Mouse (Mus musculus): ENCODE measurements around the gene Rab36. TPM values are rescaled to one million over a fixed set of nuclear protein-coding genes. Genes with fewer than 3 reads are reported as not detected.
A peak's percentile ranks its signal among the peaks of the same experiment; 100 is the strongest.

The Rab36 gene
- polyA plus RNA-seq (2021) = 16.3 TPM

GRCm38 (mm10) chr10:75036883-75037379, at the start of gene Rab36:
TSS of gene Rab36 (plus strand) at chr10:75037058.
- ChIA-PET CTCF (interaction anchor here (1.1 to 1.3 kb wide), 2 partner anchors 70 to 119 kb away, joined by 3 to 4 read pairs; partner anchors contain the start of gene Gnaz), POLR2A (no interaction called here)
- ATAC-seq (peak; percentile 98), DNase-seq (ENCODE audit: low read depth, low spot score) (peak; percentile 77)
- TF ChIP-seq CTCF (IDR thresholded peaks at IDR 0.05) = no peak
- in situ Hi-C loops (cut with MboI; ENCODE audit: low pct_unique_long_range_greater_than_20kb) = no loop called here
- no peaks in the 10 kb centered on the region for H3K27me3 ChIP-seq

GRCm38 (mm10) chr10:74987698-74988470, 49.0 kb upstream of the Rab36 start:
- in situ Hi-C loops (cut with MboI; ENCODE audit: low pct_unique_long_range_greater_than_20kb) = no loop called here
- DNase-seq (ENCODE audit: low read depth, low spot score) (no peak), ATAC-seq (no peak)
- H3K27me3 ChIP-seq = no peaks in the 10 kb centered on the region
- CTCF ChIA-PET = no interaction called here
- POLR2A ChIA-PET = no interaction called here
- no peak for TF ChIP-seq CTCF (IDR thresholded peaks at IDR 0.05)

GRCm38 (mm10) chr10:74989814-74990213, 47.0 kb upstream of the Rab36 start:
- CTCF ChIA-PET = no interaction called here
- in situ Hi-C loops (cut with MboI; ENCODE audit: low pct_unique_long_range_greater_than_20kb) = no loop called here
- no peaks in the 10 kb centered on the region for H3K27me3 ChIP-seq
- TF ChIP-seq CTCF (IDR thresholded peaks at IDR 0.05) = no peak
- DNase-seq (ENCODE audit: low read depth, low spot score) = no peak
- POLR2A ChIA-PET = no interaction called here
- ATAC-seq = no peak

GRCm38 (mm10) chr10:74990584-74991322, 46.1 kb upstream of the Rab36 start:
- CTCF ChIA-PET = no interaction called here
- in situ Hi-C loops (cut with MboI; ENCODE audit: low pct_unique_long_range_greater_than_20kb) = no loop called here
- ATAC-seq = no peak

GRCm38 (mm10) chr10:74994863-74995262, 42.0 kb upstream of the Rab36 start:
- ATAC-seq (no peak), DNase-seq (ENCODE audit: low read depth, low spot score) (no peak)
- H3K27me3 ChIP-seq = no peaks in the 10 kb centered on the region
- POLR2A ChIA-PET = no interaction called here
- CTCF ChIA-PET = no interaction called here
- TF ChIP-seq CTCF (IDR thresholded peaks at IDR 0.05) = no peak
- in situ Hi-C loops (cut with MboI; ENCODE audit: low pct_unique_long_range_greater_than_20kb) = no loop called here

More at GRCm38 (mm10) chr10:74990584-74991322, 46.1 kb upstream of the Rab36 start:
- no peak for DNase-seq (ENCODE audit: low read depth, low spot score)
- no peaks in the 10 kb centered on the region for H3K27me3 ChIP-seq
- TF ChIP-seq CTCF (IDR thresholded peaks at IDR 0.05) = no peak
- POLR2A ChIA-PET = no interaction called here

GRCm38 (mm10) chr10:74995377-74995776, 41.5 kb upstream of the Rab36 start:
- no peak for TF ChIP-seq CTCF (IDR thresholded peaks at IDR 0.05)
- DNase-seq (ENCODE audit: low read depth, low spot score) = no peak
- ChIA-PET CTCF (no interaction called here), POLR2A (no interaction called here)
- H3K27me3 ChIP-seq = no peaks in the 10 kb centered on the region
- ATAC-seq = no peak
- in situ Hi-C loops (cut with MboI; ENCODE audit: low pct_unique_long_range_greater_than_20kb) = no loop called here

- CTCF ChIA-PET = interaction anchor here (0.7 kb wide), 1 partner anchor 17 kb away, joined by 3 read pairs; no protein-coding TSS in a partner anchor
Measured at GRCm38 (mm10) chr10:75001391-75001790, 35.5 kb upstream of the Rab36 start.

GRCm38 (mm10) chr10:75004067-75004466, 32.8 kb upstream of the Rab36 start:
- ATAC-seq = no peak
- TF ChIP-seq CTCF (IDR thresholded peaks at IDR 0.05) = no peak
- H3K27me3 ChIP-seq = no peaks in the 10 kb centered on the region
- in situ Hi-C loops (cut with MboI; ENCODE audit: low pct_unique_long_range_greater_than_20kb) = no loop called here
- DNase-seq (ENCODE audit: low read depth, low spot score) = no peak
- CTCF ChIA-PET = no interaction called here
- POLR2A ChIA-PET = no interaction called here

More at GRCm38 (mm10) chr10:75001391-75001790, 35.5 kb upstream of the Rab36 start:
- no peak for ATAC-seq
- no peaks in the 10 kb centered on the region for H3K27me3 ChIP-seq
- POLR2A ChIA-PET = no interaction called here
- no peak for DNase-seq (ENCODE audit: low read depth, low spot score)
- TF ChIP-seq CTCF (IDR thresholded peaks at IDR 0.05) = no peak
- in situ Hi-C loops (cut with MboI; ENCODE audit: low pct_unique_long_range_greater_than_20kb) = no loop called here

GRCm38 (mm10) chr10:75006889-75007662, 29.8 kb upstream of the Rab36 start:
- TF ChIP-seq CTCF (IDR thresholded peaks at IDR 0.05) = no peak
- in situ Hi-C loops (cut with MboI; ENCODE audit: low pct_unique_long_range_greater_than_20kb) = no loop called here
- ATAC-seq = no peak
- POLR2A ChIA-PET = no interaction called here
- CTCF ChIA-PET = interaction anchor here (1.4 kb wide), 1 partner anchor 87 kb away, joined by 4 read pairs; no protein-coding TSS in a partner anchor
- no peak for DNase-seq (ENCODE audit: low read depth, low spot score)
- peaks cover 6% of the 10 kb centered on the region for H3K27me3 ChIP-seq

- no peak for TF ChIP-seq CTCF (IDR thresholded peaks at IDR 0.05)
- H3K27me3 ChIP-seq = peaks cover 6% of the 10 kb centered on the region
- DNase-seq (ENCODE audit: low read depth, low spot score) (no peak), ATAC-seq (no peak)
- in situ Hi-C loops (cut with MboI; ENCODE audit: low pct_unique_long_range_greater_than_20kb) = no loop called here
- ChIA-PET CTCF (interaction anchor here (1.5 to 4.3 kb wide), 2 partner anchors 11 to 27 kb away, joined by 5 to 11 read pairs; no protein-coding TSS in a partner anchor), POLR2A (no interaction called here)
Measured at GRCm38 (mm10) chr10:75010704-75011103, 26.2 kb upstream of the Rab36 start.
